Mouse (Mus musculus): ENCODE results near the gene Ibsp. TPM values are rescaled to one million over a fixed set of nuclear protein-coding genes. Genes with fewer than 3 reads are reported as not detected.
A peak's percentile ranks its signal among the peaks of the same experiment; 100 is the strongest.

Ibsp gene
- total and polyA plus RNA-seq, 3 experiments, result 0.12 TPM; not detected in 2

DNA sequence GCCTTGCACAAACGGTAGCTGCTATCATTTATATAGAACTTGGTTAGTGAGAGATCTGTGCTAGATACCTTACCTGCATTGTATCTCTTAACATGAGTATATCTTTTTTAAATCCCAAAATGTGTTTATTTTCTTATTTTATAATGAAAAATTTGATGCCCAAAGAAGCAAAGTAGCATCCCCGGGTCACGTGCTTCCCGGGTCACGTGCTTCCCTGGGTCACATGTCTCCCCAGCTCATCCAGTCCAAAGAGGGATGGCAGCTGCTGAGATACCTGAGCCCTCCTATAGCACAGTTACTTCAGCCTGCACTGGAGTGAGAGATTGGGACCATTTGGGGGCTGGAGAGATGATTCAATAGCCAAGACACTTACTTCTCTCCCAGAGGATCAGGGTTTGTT, 37.0 kb downstream of the Ibsp start:
- Histone ChIP-seq H3K9ac (ENCODE audit: low read depth, low read length) (no peak overlapping the region), H3K4me1 (ENCODE audit: control insufficient read depth, insufficient read depth, low read length) (peaks cover 2% of the 10 kb centered on the region), H3K27me3 (ENCODE audit: control insufficient read depth, insufficient read depth, low read length) (no peaks in the 10 kb centered on the region), H3K79me2 (replicated peaks; ENCODE audit: control insufficient read depth, insufficient read depth, low read length) (no peaks in the 10 kb centered on the region), H3K4me3 (no peak overlapping the region), H3K27ac (no peak overlapping the region), H3K36me3 (ENCODE audit: control insufficient read depth, insufficient read depth, low read length) (no peaks in the 10 kb centered on the region)
- 66% methylated on average over 5 of the region's 5 CpGs for WGBS
- TF ChIP-seq EP300 (IDR thresholded peaks at IDR 0.05; ENCODE audit: insufficient read depth, low read depth, low read length) (no peak), POLR2A (IDR thresholded peaks at IDR 0.05; ENCODE audit: insufficient read depth, low read depth, low read length) (no peak), CTCF (IDR thresholded peaks at IDR 0.05) (no peak)
- intact Hi-C loops (cut with DNase I), result loop anchor here (5.0 kb wide), 1 partner anchor 339 kb away; no protein-coding TSS in a partner anchor
- no peak for DNase-seq

DNA sequence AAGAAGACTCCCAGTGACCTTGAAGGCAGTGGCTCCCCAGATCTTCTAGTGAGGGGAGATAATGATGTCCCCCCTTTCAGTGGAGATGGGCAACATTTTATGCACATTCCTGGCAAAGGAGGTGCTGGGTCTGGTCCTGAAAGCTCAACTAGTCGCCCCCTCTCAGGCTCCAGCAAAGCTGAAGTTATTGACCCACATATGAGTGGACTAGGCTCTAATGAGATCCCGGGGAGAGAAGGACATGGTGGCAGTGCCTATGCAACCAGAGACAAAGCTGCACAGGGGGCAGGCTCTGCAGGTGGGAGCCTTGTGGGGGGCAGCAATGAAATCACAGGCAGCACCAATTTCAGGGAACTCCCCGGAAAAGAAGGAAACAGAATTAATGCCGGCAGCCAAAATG, 38.5 kb downstream of the Ibsp start:
- intact Hi-C loops (cut with DNase I), result loop anchor here (5.0 kb wide), 1 partner anchor 340 kb away; no protein-coding TSS in a partner anchor
- Histone ChIP-seq H3K27me3 (ENCODE audit: control insufficient read depth, insufficient read depth, low read length) (no peaks in the 10 kb centered on the region; the same call in 1 of the 2 replicates), H3K36me3 (ENCODE audit: control insufficient read depth, insufficient read depth, low read length) (no peaks in the 10 kb centered on the region), H3K79me2 (replicated peaks; ENCODE audit: control insufficient read depth, insufficient read depth, low read length) (no peaks in the 10 kb centered on the region), H3K4me1 (ENCODE audit: control insufficient read depth, insufficient read depth, low read length) (peaks cover 2% of the 10 kb centered on the region), H3K9ac (ENCODE audit: low read depth, low read length) (no peak overlapping the region), H3K4me3 (no peak overlapping the region), H3K27ac (no peak overlapping the region)
- TF ChIP-seq EP300 (IDR thresholded peaks at IDR 0.05; ENCODE audit: insufficient read depth, low read depth, low read length) (no peak), CTCF (IDR thresholded peaks at IDR 0.05) (no peak), POLR2A (IDR thresholded peaks at IDR 0.05; ENCODE audit: insufficient read depth, low read depth, low read length) (no peak)
- 77% methylated on average over 4 of the region's 4 CpGs for WGBS
- no peak for DNase-seq

DNA sequence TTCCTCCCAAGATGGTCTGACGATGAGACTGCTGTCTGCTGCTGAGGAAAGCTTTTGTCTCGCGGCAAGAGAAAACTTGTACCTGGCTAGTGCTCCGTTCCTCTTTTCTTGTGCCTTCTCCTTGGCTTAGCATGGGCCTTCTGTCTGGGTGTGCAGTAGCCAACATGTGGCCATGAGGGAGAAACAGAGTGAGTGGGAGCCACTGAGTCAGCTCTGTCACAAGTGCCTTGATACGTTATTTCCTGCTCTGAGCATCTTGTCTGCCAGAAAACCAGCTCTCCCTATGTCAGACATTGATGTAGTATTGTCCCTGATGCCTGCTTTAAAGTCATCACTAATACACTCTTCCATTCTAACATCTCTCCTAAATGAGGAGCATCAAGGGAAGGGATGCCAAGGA, 40.0 kb downstream of the Ibsp start:
- no peak overlapping the region for H3K9ac ChIP-seq (ENCODE audit: low read depth, low read length)
- no peak for DNase-seq
- no peaks in the 10 kb centered on the region; the same call in 1 of the 2 replicates for H3K27me3 ChIP-seq (ENCODE audit: control insufficient read depth, insufficient read depth, low read length)
- no peaks in the 10 kb centered on the region for H3K79me2 ChIP-seq (replicated peaks; ENCODE audit: control insufficient read depth, insufficient read depth, low read length)
- H3K27ac ChIP-seq, result no peak overlapping the region
- no peak for TF ChIP-seq EP300 (IDR thresholded peaks at IDR 0.05; ENCODE audit: insufficient read depth, low read depth, low read length)
- no peak for TF ChIP-seq POLR2A (IDR thresholded peaks at IDR 0.05; ENCODE audit: insufficient read depth, low read depth, low read length)
- no peak for TF ChIP-seq CTCF (IDR thresholded peaks at IDR 0.05)
- no peaks in the 10 kb centered on the region for H3K4me1 ChIP-seq (ENCODE audit: control insufficient read depth, insufficient read depth, low read length)
- H3K36me3 ChIP-seq (ENCODE audit: control insufficient read depth, insufficient read depth, low read length), result no peaks in the 10 kb centered on the region
- intact Hi-C loops (cut with DNase I), result loop anchor here (5.0 kb wide), 1 partner anchor 342 kb away; no protein-coding TSS in a partner anchor
- WGBS, result 78% methylated on average over 5 of the region's 5 CpGs
- no peak overlapping the region for H3K4me3 ChIP-seq

DNA sequence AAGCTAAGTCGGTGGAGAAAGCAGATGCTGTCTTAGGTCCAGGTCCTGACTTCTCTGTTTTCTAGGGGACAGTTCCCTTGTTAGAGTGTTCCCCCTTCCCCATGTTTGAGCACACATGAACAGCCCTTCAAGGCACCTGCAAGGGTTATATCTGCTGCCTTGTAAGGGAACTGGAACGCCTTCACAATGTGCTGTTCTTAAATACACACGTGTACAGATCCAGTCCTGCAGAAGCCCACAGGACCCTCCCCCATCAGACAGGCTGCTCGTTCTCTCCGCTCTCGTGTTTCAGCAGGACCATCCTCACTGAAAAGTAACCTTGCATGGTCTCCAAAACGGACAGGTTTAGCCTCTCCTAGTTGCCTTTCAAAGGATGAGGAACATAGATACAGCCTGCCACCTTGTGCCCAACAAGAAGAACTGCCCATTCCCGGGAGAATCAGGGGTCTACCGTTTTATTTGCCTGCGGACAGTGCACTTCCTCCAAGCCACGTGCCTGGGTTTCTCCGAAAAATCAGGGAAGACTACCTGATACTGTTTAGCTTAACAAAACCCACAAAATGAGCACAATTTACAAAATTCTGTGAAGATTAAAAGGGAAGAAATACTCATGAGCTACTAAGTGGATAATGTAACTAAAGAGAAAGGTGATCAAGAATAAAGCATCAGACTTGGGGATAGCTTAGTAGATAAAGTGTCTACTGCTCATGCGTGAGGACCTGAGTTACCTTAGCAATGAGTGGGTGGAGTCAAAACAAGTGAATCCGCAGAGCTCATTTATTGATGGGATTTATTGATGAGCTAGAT, 40.9 kb downstream of the Ibsp start:
- DNase-seq, result no peak
- TF ChIP-seq POLR2A (IDR thresholded peaks at IDR 0.05; ENCODE audit: insufficient read depth, low read depth, low read length) (no peak), CTCF (IDR thresholded peaks at IDR 0.05) (peak; percentile 75)
- H3K9ac ChIP-seq (ENCODE audit: low read depth, low read length), result no peak overlapping the region
- H3K27ac ChIP-seq, result no peak overlapping the region
- H3K4me1 ChIP-seq (ENCODE audit: control insufficient read depth, insufficient read depth, low read length), result no peaks in the 10 kb centered on the region
- H3K27me3 ChIP-seq (ENCODE audit: control insufficient read depth, insufficient read depth, low read length), result no peaks in the 10 kb centered on the region; the same call in 1 of the 2 replicates
- WGBS, result 20% methylated on average over 14 of the region's 14 CpGs
- no peaks in the 10 kb centered on the region for H3K79me2 ChIP-seq (replicated peaks; ENCODE audit: control insufficient read depth, insufficient read depth, low read length)
- intact Hi-C loops (cut with DNase I), result loop anchor here (5.0 kb wide), 2 partner anchors 92 to 343 kb away; no protein-coding TSS in a partner anchor
- H3K36me3 ChIP-seq (ENCODE audit: control insufficient read depth, insufficient read depth, low read length), result no peaks in the 10 kb centered on the region
- H3K4me3 ChIP-seq, result no peak overlapping the region

DNA sequence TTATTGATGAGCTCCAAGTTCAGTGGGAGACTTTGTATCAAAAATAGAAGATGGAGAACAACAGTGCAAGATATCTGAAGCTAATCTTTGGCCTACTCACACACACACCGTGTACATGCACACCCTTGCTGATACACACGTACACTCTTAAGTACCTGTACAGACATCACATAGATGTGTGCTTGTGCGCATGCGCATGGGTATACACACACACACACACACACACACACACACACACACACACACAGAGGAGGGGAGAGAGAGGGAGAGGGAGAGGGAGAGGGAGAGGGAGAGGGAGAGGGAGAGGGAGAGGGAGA, 41.5 kb downstream of the Ibsp start:
- no peaks in the 10 kb centered on the region for H3K79me2 ChIP-seq (replicated peaks; ENCODE audit: control insufficient read depth, insufficient read depth, low read length)
- DNase-seq, result no peak
- TF ChIP-seq CTCF (IDR thresholded peaks at IDR 0.05) (no peak), POLR2A (IDR thresholded peaks at IDR 0.05; ENCODE audit: insufficient read depth, low read depth, low read length) (no peak), EP300 (IDR thresholded peaks at IDR 0.05; ENCODE audit: insufficient read depth, low read depth, low read length) (no peak)
- no peaks in the 10 kb centered on the region for H3K36me3 ChIP-seq (ENCODE audit: control insufficient read depth, insufficient read depth, low read length)
- intact Hi-C loops (cut with DNase I), result loop anchor here (5.0 kb wide), 1 partner anchor 92 kb away; no protein-coding TSS in a partner anchor
- no peak overlapping the region for H3K9ac ChIP-seq (ENCODE audit: low read depth, low read length)
- no peaks in the 10 kb centered on the region; the same call in 1 of the 2 replicates for H3K27me3 ChIP-seq (ENCODE audit: control insufficient read depth, insufficient read depth, low read length)
- WGBS, result 78% methylated on average over 4 of the region's 4 CpGs
- H3K27ac ChIP-seq, result no peak overlapping the region
- H3K4me1 ChIP-seq (ENCODE audit: control insufficient read depth, insufficient read depth, low read length), result peaks cover 2% of the 10 kb centered on the region; the same call in 1 of the 2 replicates
- no peak overlapping the region for H3K4me3 ChIP-seq

DNA sequence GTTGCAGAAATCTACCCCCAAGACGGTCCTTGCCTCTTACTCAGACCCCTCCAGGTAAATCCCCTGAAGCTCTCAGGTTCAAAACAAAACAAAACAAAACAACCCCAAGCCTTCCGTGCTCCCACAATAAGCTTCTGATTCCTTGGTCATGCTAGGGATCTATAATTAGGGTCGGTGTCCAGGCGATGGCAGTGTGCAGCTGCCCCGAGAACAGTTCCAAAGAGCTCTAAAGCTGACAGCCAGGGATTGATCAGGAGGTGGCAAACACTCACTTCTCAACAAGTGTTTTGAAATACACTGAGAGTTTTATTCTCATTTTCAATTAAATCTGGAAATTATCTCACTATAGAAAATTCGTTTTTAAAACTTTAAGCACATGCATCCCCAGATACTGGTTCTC, 43.9 kb downstream of the Ibsp start:
- intact Hi-C loops (cut with DNase I), result loop anchor here (5.0 kb wide), 1 partner anchor 89 kb away; no protein-coding TSS in a partner anchor
- Histone ChIP-seq H3K27ac (no peak overlapping the region), H3K27me3 (ENCODE audit: control insufficient read depth, insufficient read depth, low read length) (no peaks in the 10 kb centered on the region; the same call in 1 of the 2 replicates), H3K4me1 (ENCODE audit: control insufficient read depth, insufficient read depth, low read length) (peaks cover 2% of the 10 kb centered on the region; the same call in 1 of the 2 replicates), H3K9ac (ENCODE audit: low read depth, low read length) (no peak overlapping the region), H3K36me3 (ENCODE audit: control insufficient read depth, insufficient read depth, low read length) (no peaks in the 10 kb centered on the region), H3K4me3 (no peak overlapping the region), H3K79me2 (replicated peaks; ENCODE audit: control insufficient read depth, insufficient read depth, low read length) (no peaks in the 10 kb centered on the region)
- DNase-seq, result no peak
- 26% methylated on average over 6 of the region's 6 CpGs for WGBS
- no peak for TF ChIP-seq EP300 (IDR thresholded peaks at IDR 0.05; ENCODE audit: insufficient read depth, low read depth, low read length)
- peak; percentile 39 for TF ChIP-seq CTCF (IDR thresholded peaks at IDR 0.05)
